Mouse (Mus musculus) heart, adult 10 weeks (tissue): ENCODE data around the gene Ppp1r2. TPM values are rescaled to one million over a fixed set of nuclear protein-coding genes. Genes with fewer than 3 reads are reported as not detected.

Source experiments
- polyA plus RNA-seq: library from polyadenylated mRNA; stranded (reverse); fragments of 350-450 nt; fragmentation: Illumina TruSeq; extraction: RNeasy Lipid Tissue Mini Kit (QIAGEN cat#74804); gene quantifications from one replicate; pipeline ENCODE4 v1.2.3, GENCODE M21; 2014; ENCODE audit warnings: low read depth, low replicate concordance

The Ppp1r2 gene
- polyA plus RNA-seq, result 94.5 TPM

GRCm38 (mm10) chr16:31274674-31275460 lies at the start of gene Ppp1r2:
Gene Ppp1r2, minus strand, starts transcription at chr16:31275277.

GRCm38 (mm10) chr16:31314497-31315233 lies 39.6 kb upstream of the Ppp1r2 start, which contains the start of gene Apod:
Gene Apod, minus strand, starts transcription at chr16:31314808.

Other genes starting within 250 kb of the Ppp1r2 start
- gene Xxylt1, start 193.8 kb downstream of the Ppp1r2 start, polyA plus RNA-seq, result 11.8 TPM
- 11.7 TPM for gene Acap2, start 74.0 kb downstream of the Ppp1r2 start, polyA plus RNA-seq
- gene Apod, start 39.5 kb upstream of the Ppp1r2 start, polyA plus RNA-seq, result 18.4 TPM
- gene Bdh1, start 147.0 kb upstream of the Ppp1r2 start, polyA plus RNA-seq, result 96.1 TPM